ENCODE assay signal across 8 mouse cellular contexts in genomic region chr10:87494596-87494995, GRCm38 (mm10). TPM values are rescaled to one million over a fixed set of nuclear protein-coding genes. Genes with fewer than 3 reads are reported as not detected.
DNase-seq lines count a peak whose midpoint lies in the region; ATAC-seq and TF ChIP-seq lines count a peak whose summit lies in the region.

No protein-coding gene starts in this region.

- H3K9ac ChIP-seq in lung, postnatal 0 days (replicated peaks; ENCODE audit: low read depth): no peak overlapping the region
- peak overlapping the region; percentile 33; the same call in 1 of the 2 replicates for H3K9ac ChIP-seq in embryonic facial prominence, embryonic 11.5 days (replicated peaks; ENCODE audit: low read length)
- H3K9ac ChIP-seq in heart, embryonic 13.5 days: no peak overlapping the region
- H3K9ac ChIP-seq in kidney, embryonic 16.5 days (replicated peaks; ENCODE audit: low read length): no peak overlapping the region
- H3K9ac ChIP-seq in midbrain, embryonic 13.5 days (replicated peaks): peak overlapping the region; percentile 96

- H3K4me2 ChIP-seq in lung, postnatal 0 days (replicated peaks; ENCODE audit: low read depth, low read length): no peak overlapping the region
- H3K4me2 ChIP-seq in embryonic facial prominence, embryonic 11.5 days (ENCODE audit: low read depth, low read length): peak overlapping the region; percentile 98
- peak overlapping the region; percentile 99 for H3K4me2 ChIP-seq in heart, embryonic 13.5 days
- H3K4me2 ChIP-seq in kidney, embryonic 16.5 days (replicated peaks; ENCODE audit: low read depth, low read length): peak overlapping the region; percentile 38
- peak overlapping the region; percentile 78 for H3K4me2 ChIP-seq in midbrain, embryonic 13.5 days (replicated peaks)

- H3K4me3 ChIP-seq in lung, postnatal 0 days (ENCODE audit: low read depth, low read length): no peak overlapping the region
- H3K4me3 ChIP-seq in embryonic facial prominence, embryonic 11.5 days (ENCODE audit: low read depth, low read length): peak overlapping the region; percentile 29
- peak overlapping the region; percentile 67 for H3K4me3 ChIP-seq in heart, embryonic 13.5 days
- peak overlapping the region; percentile 22 for H3K4me3 ChIP-seq in kidney, embryonic 16.5 days (ENCODE audit: low read length)
- H3K4me3 ChIP-seq in midbrain, embryonic 13.5 days (replicated peaks): peak overlapping the region; percentile 84

- 1% methylated on average over 18 of the region's 18 CpGs for WGBS in lung, postnatal 0 days
- 3% methylated on average over 17 of the region's 18 CpGs for WGBS in embryonic facial prominence, embryonic 11.5 days
- WGBS in heart, embryonic 13.5 days: under 1% methylated on average over 18 of the region's 18 CpGs
- 2% methylated on average over 12 of the region's 18 CpGs for WGBS in kidney, embryonic 16.5 days
- 0% methylated on average over 16 of the region's 18 CpGs for WGBS in midbrain, embryonic 13.5 days

- no peak for TF ChIP-seq CTCF in lung, postnatal 0 days (IDR thresholded peaks at IDR 0.05)

- no peaks in the 10 kb centered on the region for H3K36me3 ChIP-seq in lung, postnatal 0 days (ENCODE audit: insufficient read depth, low read length)
- H3K36me3 ChIP-seq in embryonic facial prominence, embryonic 11.5 days (replicated peaks; ENCODE audit: control insufficient read depth, insufficient read depth, low read depth, low read length): no peaks in the 10 kb centered on the region
- H3K36me3 ChIP-seq in heart, embryonic 13.5 days: no peaks in the 10 kb centered on the region
- no peaks in the 10 kb centered on the region for H3K36me3 ChIP-seq in kidney, embryonic 16.5 days (ENCODE audit: insufficient read depth, low read length)
- H3K36me3 ChIP-seq in midbrain, embryonic 13.5 days: no peaks in the 10 kb centered on the region

- DNase-seq in lung, postnatal 0 days (ENCODE audit: low spot score): peak; percentile 16
- no peak for DNase-seq in lung, postnatal 25 days (ENCODE audit: low spot score)
- no peak for DNase-seq in embryonic facial prominence, embryonic 11.5 days (ENCODE audit: low spot score)
- DNase-seq in urinary bladder, postnatal 10 days (ENCODE audit: low spot score): no peak

- ATAC-seq in lung, postnatal 0 days: peak; percentile 41; the same call in 1 of the 2 replicates
- ATAC-seq in embryonic facial prominence, embryonic 11.5 days (replicated peaks; ENCODE audit: insufficient number of reproducible peaks, low FRiP score, low TSS enrichment, low read depth): no peak
- ATAC-seq in heart, embryonic 13.5 days (ENCODE audit: extremely low read depth, insufficient number of reproducible peaks, low FRiP score, low TSS enrichment): no peak
- peak; percentile 32; the same call in 1 of the 2 replicates for ATAC-seq in kidney, embryonic 16.5 days (ENCODE audit: low FRiP score, low TSS enrichment)
- peak; percentile 65 for ATAC-seq in midbrain, embryonic 13.5 days
- ATAC-seq in erythroblast, adult 5-6 weeks (replicated peaks; ENCODE audit: low FRiP score, poor library complexity, severe bottlenecking): no peak

- H3K27me3 ChIP-seq in lung, postnatal 0 days (replicated peaks; ENCODE audit: insufficient read depth, low read length): peaks cover 48% of the 10 kb centered on the region
- peaks cover 52% of the 10 kb centered on the region for H3K27me3 ChIP-seq in embryonic facial prominence, embryonic 11.5 days (ENCODE audit: control insufficient read depth, insufficient read depth, low read length)
- peaks cover 96% of the 10 kb centered on the region for H3K27me3 ChIP-seq in heart, embryonic 13.5 days (replicated peaks)
- H3K27me3 ChIP-seq in kidney, embryonic 16.5 days (ENCODE audit: insufficient read depth, low read length): peaks cover 90% of the 10 kb centered on the region
- peaks cover 20% of the 10 kb centered on the region for H3K27me3 ChIP-seq in midbrain, embryonic 13.5 days

- no peak for TF ChIP-seq EP300 in lung, postnatal 0 days (IDR thresholded peaks at IDR 0.05)

- H3K27ac ChIP-seq in lung, postnatal 0 days (ENCODE audit: low read length): no peak overlapping the region
- no peak overlapping the region for H3K27ac ChIP-seq in embryonic facial prominence, embryonic 11.5 days (replicated peaks; ENCODE audit: low read depth, low read length)
- no peak overlapping the region for H3K27ac ChIP-seq in heart, embryonic 13.5 days (replicated peaks)
- H3K27ac ChIP-seq in kidney, embryonic 16.5 days (ENCODE audit: low read length): no peak overlapping the region
- H3K27ac ChIP-seq in midbrain, embryonic 13.5 days: peak overlapping the region; percentile 97

- H3K4me1 ChIP-seq in lung, postnatal 0 days (ENCODE audit: insufficient read depth, low read depth, low read length): no peaks in the 10 kb centered on the region; the same call in 1 of the 2 replicates
- no peaks in the 10 kb centered on the region for H3K4me1 ChIP-seq in embryonic facial prominence, embryonic 11.5 days (ENCODE audit: control insufficient read depth, insufficient read depth, low read length)
- peaks cover 17% of the 10 kb centered on the region for H3K4me1 ChIP-seq in heart, embryonic 13.5 days
- H3K4me1 ChIP-seq in kidney, embryonic 16.5 days (ENCODE audit: insufficient read depth, low read length): peaks cover 19% of the 10 kb centered on the region
- peaks cover 42% of the 10 kb centered on the region for H3K4me1 ChIP-seq in midbrain, embryonic 13.5 days (replicated peaks)

- H3K9me3 ChIP-seq in lung, postnatal 0 days (ENCODE audit: low read length): no peaks in the 10 kb centered on the region
- H3K9me3 ChIP-seq in embryonic facial prominence, embryonic 11.5 days (replicated peaks; ENCODE audit: control insufficient read depth, low read length): no peaks in the 10 kb centered on the region
- peaks cover 6% of the 10 kb centered on the region; the same call in 1 of the 2 replicates for H3K9me3 ChIP-seq in heart, embryonic 13.5 days
- H3K9me3 ChIP-seq in kidney, embryonic 16.5 days (ENCODE audit: low read length): peaks cover 9% of the 10 kb centered on the region
- no peaks in the 10 kb centered on the region for H3K9me3 ChIP-seq in midbrain, embryonic 13.5 days

RNA-seq across cellular contexts. Expression of gene Ascl1, which starts 1.1 kb away (rescaled TPM):
- 0.44 and 0.52 TPM in 2 replicates for polyA plus RNA-seq in lung, postnatal 0 days (2015; fragmentation: Nextera tagmentation; extraction: Ambion mirVana)
- polyA plus RNA-seq in embryonic facial prominence, embryonic 11.5 days (2014; fragmentation: Nextera tagmentation; extraction: Ambion mirVana): 10.6 and 11.1 TPM in 2 replicates
- 0.15 and 0.35 TPM in 2 replicates for polyA plus RNA-seq in heart, embryonic 13.5 days (2015; fragmentation: Nextera tagmentation; extraction: Ambion mirVana)
- 0.92 and 1.4 TPM in 2 replicates for polyA plus RNA-seq in kidney, embryonic 16.5 days (2015; fragmentation: Nextera tagmentation; extraction: Ambion mirVana)
- polyA plus RNA-seq in midbrain, embryonic 13.5 days (2015; fragmentation: Nextera tagmentation; extraction: Ambion mirVana): 33.3 and 53.1 TPM in 2 replicates
- not detected in 2 replicates for total RNA-seq in erythroblast, adult 5-6 weeks (2015; ENCODE audit: low replicate concordance)
- not detected in 2 replicates for total RNA-seq in erythroblast, adult 5-6 weeks (2017; ENCODE audit: low replicate concordance)

RNA-seq across cellular contexts. Expression of gene Pah, which starts 27.0 kb away (rescaled TPM):
- not detected in 2 replicates for polyA plus RNA-seq in lung, postnatal 0 days (2015; fragmentation: Nextera tagmentation; extraction: Ambion mirVana)
- not detected in 2 replicates for polyA plus RNA-seq in embryonic facial prominence, embryonic 11.5 days (2014; fragmentation: Nextera tagmentation; extraction: Ambion mirVana)
- polyA plus RNA-seq in heart, embryonic 13.5 days (2015; fragmentation: Nextera tagmentation; extraction: Ambion mirVana): 0.20 and 1.5 TPM in 2 replicates
- 7.6 and 8.3 TPM in 2 replicates for polyA plus RNA-seq in kidney, embryonic 16.5 days (2015; fragmentation: Nextera tagmentation; extraction: Ambion mirVana)
- polyA plus RNA-seq in midbrain, embryonic 13.5 days (2015; fragmentation: Nextera tagmentation; extraction: Ambion mirVana): 0.18 and 0.20 TPM in 2 replicates
- total RNA-seq in erythroblast, adult 5-6 weeks (2015; ENCODE audit: low replicate concordance): not detected in 2 replicates
- not detected in 2 replicates for total RNA-seq in erythroblast, adult 5-6 weeks (2017; ENCODE audit: low replicate concordance)

Comparison
In these comparisons a context has a peak if more than half of its experiments do, and no peak if none do; other contexts are left out.
1. ATAC-seq: peak in lung, postnatal 0 days (single experiment), kidney, embryonic 16.5 days (single experiment) and midbrain, embryonic 13.5 days (single experiment); none in embryonic facial prominence, embryonic 11.5 days (single experiment), heart, embryonic 13.5 days (single experiment) and erythroblast, adult 5-6 weeks (single experiment).
2. H3K9ac ChIP-seq: peak in embryonic facial prominence, embryonic 11.5 days (single experiment) and midbrain, embryonic 13.5 days (single experiment); none in lung, postnatal 0 days (single experiment), heart, embryonic 13.5 days (single experiment) and kidney, embryonic 16.5 days (single experiment).